Mouse (Mus musculus) MEL (cell line): ENCODE measurements around the gene Rab11fip3.

Source experiments
- CTCF ChIP-seq, 3 experiments: IDR thresholded peaks in 2 of 3; conservative IDR thresholded peaks in 1 of 3; 2 replicates each; pipeline ENCODE4 v1.5.1; 2011 to 2012; ENCODE audit warnings: low read length in 3 of 3, low read depth in 2 of 3, mild to moderate bottlenecking in 2 of 3, improper control_type of control experiment in 1 of 3, inconsistent platforms in 1 of 3, mixed read lengths in 1 of 3, moderate library complexity in 1 of 3; ENCODE audit not compliant: control insufficient read depth in 1 of 3, insufficient read depth in 1 of 3, poor library complexity in 1 of 3, severe bottlenecking in 1 of 3
- USF1 ChIP-seq: IDR thresholded peaks from 2 replicates; pipeline ENCODE4 v1.6.1; 2014; ENCODE audit warnings: low read depth, mild to moderate bottlenecking, inconsistent platforms, low read length, improper control_type of control experiment, moderate library complexity
- ZMIZ1 ChIP-seq: IDR thresholded peaks from 2 replicates; pipeline ENCODE4 v1.6.1; 2012; ENCODE audit warnings: low read depth, mild to moderate bottlenecking, inconsistent platforms, low read length, improper control_type of control experiment, moderate library complexity

GRCm38 (mm10) chr17:25993489-25993888 lies 75.9 kb downstream of the Rab11fip3 start:
- TF ChIP-seq CTCF (IDR thresholded peaks at IDR 0.05 in 2 of 3, conservative IDR thresholded peaks at IDR 0.05 in 1 of 3; ENCODE audit: control insufficient read depth in 1 of 3, insufficient read depth in 1 of 3, low read depth in 2 of 3, low read length in 3 of 3, poor library complexity in 1 of 3, severe bottlenecking in 1 of 3) = no peak
- TF ChIP-seq USF1 = no peak
- TF ChIP-seq ZMIZ1 = no peak
